Mouse (Mus musculus): ENCODE data around the gene Eif5a2. TPM values are rescaled to one million over a fixed set of nuclear protein-coding genes. Genes with fewer than 3 reads are reported as not detected.

Eif5a2 gene
- total RNA-seq, 2 experiments from 2014 or later: 0.48 to 0.56 TPM

GRCm38 (mm10) chr3:28826272-28826671, 45.2 kb downstream of the Eif5a2 start:
- no peak for TF ChIP-seq CTCF (IDR thresholded peaks at IDR 0.05)
- intact Hi-C loops (cut with DNase I): no loop called here
- H3K4me3 ChIP-seq: no peak overlapping the region
- no peak overlapping the region for H3K27ac ChIP-seq
- DNase-seq: no peak

- H3K4me3 ChIP-seq: no peak overlapping the region
- TF ChIP-seq CTCF (IDR thresholded peaks at IDR 0.05): no peak
- intact Hi-C loops (cut with DNase I): no loop called here
- DNase-seq: no peak
- no peak overlapping the region for H3K27ac ChIP-seq
Measured at GRCm38 (mm10) chr3:28827605-28828004, 46.5 kb downstream of the Eif5a2 start.

- intact Hi-C loops (cut with DNase I): no loop called here
Measured at GRCm38 (mm10) chr3:28829454-28829853, 48.4 kb downstream of the Eif5a2 start.

GRCm38 (mm10) chr3:28836796-28837371, 55.8 kb downstream of the Eif5a2 start:
- H3K27ac ChIP-seq: no peak overlapping the region
- DNase-seq: no peak
- no peak overlapping the region for H3K4me3 ChIP-seq
- no peak for TF ChIP-seq CTCF (IDR thresholded peaks at IDR 0.05)
- intact Hi-C loops (cut with DNase I): no loop called here

More at GRCm38 (mm10) chr3:28829454-28829853, 48.4 kb downstream of the Eif5a2 start:
- no peak for DNase-seq
- no peak for TF ChIP-seq CTCF (IDR thresholded peaks at IDR 0.05)
- no peak overlapping the region for H3K27ac ChIP-seq
- H3K4me3 ChIP-seq: no peak overlapping the region

- DNase-seq: no peak
- intact Hi-C loops (cut with DNase I): no loop called here
- Histone ChIP-seq H3K4me3 (no peak overlapping the region), H3K27ac (no peak overlapping the region)
- TF ChIP-seq CTCF (IDR thresholded peaks at IDR 0.05): no peak
Measured at GRCm38 (mm10) chr3:28841886-28842649, 61.0 kb downstream of the Eif5a2 start.

- intact Hi-C loops (cut with DNase I): no loop called here
- no peak for DNase-seq
- H3K4me3 ChIP-seq: no peak overlapping the region
- no peak for TF ChIP-seq CTCF (IDR thresholded peaks at IDR 0.05)
- no peak overlapping the region for H3K27ac ChIP-seq
Measured at GRCm38 (mm10) chr3:28843231-28843630, 62.2 kb downstream of the Eif5a2 start.

GRCm38 (mm10) chr3:28847115-28847514, 66.0 kb downstream of the Eif5a2 start:
- no peak for TF ChIP-seq CTCF (IDR thresholded peaks at IDR 0.05)
- H3K4me3 ChIP-seq: no peak overlapping the region
- intact Hi-C loops (cut with DNase I): no loop called here
- H3K27ac ChIP-seq: no peak overlapping the region
- DNase-seq: no peak

Other genes with a start within 250 kb of the Eif5a2 start
- gene Slc2a2, start 83.4 kb upstream of the Eif5a2 start, total RNA-seq (2021): not detected
- gene Rpl22l1, start 24.2 kb downstream of the Eif5a2 start, total RNA-seq (2021): 100 to 1,000 TPM; 126 to 178 TPM
- gene Gm1527, start 111.3 kb downstream of the Eif5a2 start, total RNA-seq (2021): not detected